In the genomic region with DNA sequence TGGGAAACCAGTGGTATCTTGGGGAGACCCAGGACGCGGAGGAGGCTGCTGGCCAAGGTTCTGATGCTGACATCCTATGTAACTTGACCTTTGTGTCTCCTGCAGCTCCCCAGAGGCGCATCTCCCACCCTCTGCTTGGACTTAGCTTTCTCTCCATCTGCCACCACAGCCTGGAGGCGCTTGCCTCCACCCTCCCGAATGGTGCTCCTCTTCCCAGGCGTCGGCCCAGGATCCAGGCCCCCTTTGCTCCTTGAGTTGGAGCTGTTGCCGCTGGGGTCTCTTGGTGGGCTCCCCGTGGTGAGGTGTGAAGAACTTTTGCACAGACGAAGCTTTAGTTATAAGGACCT, we compare ENCODE assay signal across 9 mouse cellular contexts. TPM values are rescaled to one million over a fixed set of nuclear protein-coding genes. Genes with fewer than 3 reads are reported as not detected.
A peak's percentile ranks its signal among the peaks of the same experiment; 100 is the strongest.
DNase-seq lines count a peak whose midpoint lies in the region; ATAC-seq and TF ChIP-seq lines count a peak whose summit lies in the region.
"Had no signal": no experiment of that assay in that cellular context is flagged by ENCODE, and none has a peak within 500 bp of the region (broad histone marks: within the 10 kb centered on the region; RNA-seq: fewer than 3 reads in every experiment).

No protein-coding gene starts in this region.

- no peak for TF ChIP-seq CTCF in gastrocnemius, adult 2 months (IDR thresholded peaks at IDR 0.05)
- no peak for TF ChIP-seq CTCF in C2C12 (IDR thresholded peaks at IDR 0.05; ENCODE audit: control insufficient read depth, insufficient read depth, insufficient read length)

- peaks cover 4% of the 10 kb centered on the region; the same call in 1 of the 2 replicates for H3K9me3 ChIP-seq in erythroblast, embryonic 14.5 days (ENCODE audit: control insufficient read depth, low read length)
- no peaks in the 10 kb centered on the region for H3K9me3 ChIP-seq in liver, embryonic 12.5 days (replicated peaks)

- peak overlapping the region; percentile 80 for H3ac ChIP-seq in C2C12 (ENCODE audit: control insufficient read depth, insufficient read length, low read depth)

- peaks cover 32% of the 10 kb centered on the region for H3K36me3 ChIP-seq in C2C12 (ENCODE audit: control insufficient read depth, insufficient read depth)
- peaks cover 77% of the 10 kb centered on the region for H3K36me3 ChIP-seq in erythroblast, embryonic 14.5 days (ENCODE audit: control insufficient read depth)
- peaks cover 61% of the 10 kb centered on the region for H3K36me3 ChIP-seq in liver, embryonic 12.5 days

- WGBS in liver, embryonic 12.5 days (ENCODE audit: insufficient replicate concordance), result 19% methylated on average over 10 of the region's 10 CpGs

- peaks cover 58% of the 10 kb centered on the region for H3K79me3 ChIP-seq in C2C12 (ENCODE audit: low read depth)

- ATAC-seq in liver, embryonic 12.5 days, result no peak; the same call in 1 of the 2 replicates
- ATAC-seq in inflammation-experienced regulatory T-cells, adult 6 months, result no peak

- H3K79me2 ChIP-seq in C2C12 (ENCODE audit: control insufficient read depth, insufficient read depth), result peaks cover 88% of the 10 kb centered on the region

- peak overlapping the region; percentile 96 for H3K27ac ChIP-seq in gastrocnemius, adult 2 months
- peak overlapping the region; percentile 92 for H3K27ac ChIP-seq in liver, embryonic 12.5 days

- H3K4me2 ChIP-seq in liver, embryonic 12.5 days, result peak overlapping the region; percentile 96

- peak overlapping the region; percentile 90 for H3K9ac ChIP-seq in liver, embryonic 12.5 days

- peaks cover 68% of the 10 kb centered on the region for H3K4me1 ChIP-seq in erythroblast, embryonic 14.5 days (ENCODE audit: control insufficient read depth)
- H3K4me1 ChIP-seq in liver, embryonic 12.5 days, result peaks cover 50% of the 10 kb centered on the region

- DNase-seq in gastrocnemius, adult 2 months, result no peak
- no peak for DNase-seq in gastrocnemius, adult 18-20 months (ENCODE audit: low spot score)
- no peak for DNase-seq in right cerebral cortex, adult 18-20 months
- no peak for DNase-seq in gastrocnemius, postnatal 36 days

- intact Hi-C loops in gastrocnemius, adult 2 months (cut with DNase I), result no loop called here
- intact Hi-C loops in gastrocnemius, postnatal 36 days (cut with DNase I), result no loop called here

- peak overlapping the region; percentile 91 for H3K4me3 ChIP-seq in gastrocnemius, adult 2 months
- H3K4me3 ChIP-seq in C2C12 (ENCODE audit: insufficient read depth, poor library complexity, severe bottlenecking), result peak overlapping the region; percentile 93
- peak overlapping the region; percentile 68 for H3K4me3 ChIP-seq in erythroblast, embryonic 14.5 days (replicated peaks)
- peak overlapping the region; percentile 87 for H3K4me3 ChIP-seq in liver, embryonic 12.5 days

- no peaks in the 10 kb centered on the region for H3K27me3 ChIP-seq in C2C12 (ENCODE audit: control insufficient read depth, insufficient read depth, insufficient read length)
- H3K27me3 ChIP-seq in erythroblast, embryonic 14.5 days (ENCODE audit: control insufficient read depth), result no peaks in the 10 kb centered on the region
- H3K27me3 ChIP-seq in liver, embryonic 12.5 days (replicated peaks), result no peaks in the 10 kb centered on the region

TF ChIP-seq in C2C12, 6 proteins besides CTCF, POLR2A, EP300 and RAD21:
- TF ChIP-seq MYOG (IDR thresholded peaks at IDR 0.05; ENCODE audit: control insufficient read depth, extremely low read depth, insufficient read length) (no peak), FOSL1 (IDR thresholded peaks at IDR 0.05; ENCODE audit: insufficient read depth, low read length, poor library complexity, severe bottlenecking) (no peak), MAX (IDR thresholded peaks at IDR 0.05) (no peak), USF1 (IDR thresholded peaks at IDR 0.05; ENCODE audit: low read depth) (no peak), CEBPB (IDR thresholded peaks at IDR 0.05; ENCODE audit: low read depth) (no peak), MYOD1 (IDR thresholded peaks at IDR 0.05; ENCODE audit: control insufficient read depth, insufficient read length, low read depth) (no peak)

RNA-seq across cellular contexts. Expression of a gene that starts 0.6 kb away (rescaled TPM):
- 10 to 100 TPM; 21.2 to 23.5 TPM for total RNA-seq in gastrocnemius, adult 2 months (2021)
- total RNA-seq in gastrocnemius, adult 18-20 months (2021), result 10 to 100 TPM; 22.4 to 23.3 TPM
- polyA plus RNA-seq in C2C12 (2012; fragmentation: generic; extraction: Trizol), result 30.8 TPM
- 3.4 and 5.6 TPM in 2 replicates for polyA plus RNA-seq in erythroblast, embryonic 14.5 days (2012)
- polyA plus RNA-seq in liver, embryonic 12.5 days (2016; fragmentation: Nextera tagmentation; extraction: Ambion mirVana), result 19.8 and 19.9 TPM in 2 replicates
- total RNA-seq in gastrocnemius, postnatal 36 days (2021), result 10 to 100 TPM; 26.1 to 27.9 TPM
- polyA plus RNA-seq in inflammation-experienced regulatory T-cells, adult 6 months (2017; shearing (Covaris generic)), result 1 to 10 TPM; 5.1 to 7.9 (median 6.8) TPM

RNA-seq across cellular contexts. Expression of a gene that starts 1.0 kb away (rescaled TPM):
- total RNA-seq in gastrocnemius, adult 2 months (2021), result 10 to 100 TPM; 43.1 to 44.6 TPM
- total RNA-seq in gastrocnemius, adult 18-20 months (2021), result 10 to 100 TPM; 33.2 to 45.7 TPM
- polyA plus RNA-seq in C2C12 (2012; fragmentation: generic; extraction: Trizol), result 12.5 TPM
- 1.8 and 2.6 TPM in 2 replicates for polyA plus RNA-seq in erythroblast, embryonic 14.5 days (2012)
- polyA plus RNA-seq in liver, embryonic 12.5 days (2016; fragmentation: Nextera tagmentation; extraction: Ambion mirVana), result 50.1 and 50.4 TPM in 2 replicates
- total RNA-seq in gastrocnemius, postnatal 36 days (2021), result 10 to 100 TPM; 36.7 to 41.7 TPM
- 10 to 100 TPM; 40.5 to 41.4 (median 41.1) TPM for polyA plus RNA-seq in inflammation-experienced regulatory T-cells, adult 6 months (2017; shearing (Covaris generic))

RNA-seq across cellular contexts. Expression of a gene that starts 24.3 kb away (rescaled TPM):
- 1 to 10 TPM; 4.1 to 5.0 TPM for total RNA-seq in gastrocnemius, adult 2 months (2021)
- total RNA-seq in gastrocnemius, adult 18-20 months (2021), result 1 to 10 TPM; 3.9 to 4.1 TPM
- polyA plus RNA-seq in C2C12 (2012; fragmentation: generic; extraction: Trizol), result 6.8 TPM
- polyA plus RNA-seq in erythroblast, embryonic 14.5 days (2012), result 1.1 and 1.6 TPM in 2 replicates
- polyA plus RNA-seq in liver, embryonic 12.5 days (2016; fragmentation: Nextera tagmentation; extraction: Ambion mirVana), result 18.2 and 18.5 TPM in 2 replicates
- 1 to 10 TPM; 3.4 to 4.0 TPM for total RNA-seq in gastrocnemius, postnatal 36 days (2021)
- polyA plus RNA-seq in inflammation-experienced regulatory T-cells, adult 6 months (2017; shearing (Covaris generic)), result 10 to 100 TPM in 1 of 3 experiments, 1 to 10 TPM in 2; 7.6 to 10.2 (median 7.8) TPM

RNA-seq across cellular contexts. Expression of a gene that starts 47.7 kb away (rescaled TPM):
- not detected for total RNA-seq in gastrocnemius, adult 2 months (2021)
- total RNA-seq in gastrocnemius, adult 18-20 months (2021), result not detected
- polyA plus RNA-seq in C2C12 (2012; fragmentation: generic; extraction: Trizol), result not detected
- polyA plus RNA-seq in erythroblast, embryonic 14.5 days (2012), result not detected in 2 replicates
- 0.19 TPM in 1 of 2 replicates, not detected in the other for polyA plus RNA-seq in liver, embryonic 12.5 days (2016; fragmentation: Nextera tagmentation; extraction: Ambion mirVana)
- total RNA-seq in gastrocnemius, postnatal 36 days (2021), result not detected
- polyA plus RNA-seq in inflammation-experienced regulatory T-cells, adult 6 months (2017; shearing (Covaris generic)), result not detected
- total RNA-seq: hematopoietic stem cell, adult 5-6 weeks had no signal

RNA-seq across cellular contexts. Expression of a gene that starts 56.5 kb away (rescaled TPM):
- not detected for total RNA-seq in gastrocnemius, adult 2 months (2021)
- not detected for total RNA-seq in gastrocnemius, adult 18-20 months (2021)
- polyA plus RNA-seq in C2C12 (2012; fragmentation: generic; extraction: Trizol), result 0.01 TPM
- not detected in 2 replicates for polyA plus RNA-seq in erythroblast, embryonic 14.5 days (2012)
- polyA plus RNA-seq in liver, embryonic 12.5 days (2016; fragmentation: Nextera tagmentation; extraction: Ambion mirVana), result 0.14 and 0.43 TPM in 2 replicates
- total RNA-seq in gastrocnemius, postnatal 36 days (2021), result not detected
- polyA plus RNA-seq in inflammation-experienced regulatory T-cells, adult 6 months (2017; shearing (Covaris generic)), result not detected
